Comparison of ENCODE assay signal across 28 mouse cellular contexts in the genomic region with DNA sequence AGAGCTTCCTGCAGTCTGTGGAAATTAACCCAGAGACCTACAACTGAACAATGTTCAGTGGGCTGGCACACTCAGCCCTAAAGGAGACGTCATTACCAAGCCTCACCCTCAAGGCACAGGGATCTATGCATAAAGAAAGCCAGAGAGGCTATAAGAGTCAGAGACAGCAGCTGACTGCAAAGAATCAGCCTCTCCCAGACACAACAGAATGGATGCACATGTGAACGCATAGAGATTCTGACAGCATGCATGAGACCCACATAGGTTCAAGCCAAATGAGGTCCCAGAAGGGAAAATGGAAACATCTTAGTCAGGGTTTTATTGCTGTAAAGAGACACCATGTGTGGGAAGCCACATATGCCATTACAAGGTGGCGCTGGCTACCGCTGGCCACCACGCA. TPM values are rescaled to one million over a fixed set of nuclear protein-coding genes. Genes with fewer than 3 reads are reported as not detected.
DNase-seq lines count a peak whose midpoint lies in the region; ATAC-seq and TF ChIP-seq lines count a peak whose summit lies in the region.
"Had no signal": no experiment of that assay in that cellular context is flagged by ENCODE, and none has a peak within 500 bp of the region (broad histone marks: within the 10 kb centered on the region; RNA-seq: fewer than 3 reads in every experiment).

No protein-coding gene starts in this region.

- ATAC-seq in forebrain, embryonic 15.5 days (replicated peaks): peak; percentile 67; the same call in 1 of the 2 replicates
- no peak for ATAC-seq in forebrain, embryonic 14.5 days
- peak; percentile 88 for ATAC-seq in forebrain, postnatal 0 days
- ATAC-seq in forebrain, embryonic 11.5 days (replicated peaks; ENCODE audit: low FRiP score): no peak
- no peak for ATAC-seq in heart, embryonic 11.5 days (replicated peaks; ENCODE audit: insufficient number of reproducible peaks, low FRiP score, low TSS enrichment)

- no peaks in the 10 kb centered on the region for H3K27me3 ChIP-seq in forebrain, embryonic 15.5 days
- H3K27me3 ChIP-seq in forebrain, embryonic 14.5 days (replicated peaks; ENCODE audit: control insufficient read depth, insufficient read depth, low read length): no peaks in the 10 kb centered on the region
- H3K27me3 ChIP-seq in forebrain, postnatal 0 days (ENCODE audit: insufficient read depth, low read length): no peaks in the 10 kb centered on the region
- no peaks in the 10 kb centered on the region for H3K27me3 ChIP-seq in forebrain, embryonic 11.5 days (ENCODE audit: control insufficient read depth, insufficient read depth, low read length)
- no peaks in the 10 kb centered on the region for H3K27me3 ChIP-seq in heart, embryonic 11.5 days (ENCODE audit: control insufficient read depth, insufficient read depth, low read length)
- H3K27me3 ChIP-seq: embryonic facial prominence, embryonic 13.5 days; embryonic facial prominence, embryonic 15.5 days had no signal

- H3K4me3 ChIP-seq in forebrain, embryonic 15.5 days: no peak overlapping the region
- H3K4me3 ChIP-seq in forebrain, embryonic 14.5 days (ENCODE audit: low read depth, low read length): no peak overlapping the region
- no peak overlapping the region for H3K4me3 ChIP-seq in forebrain, postnatal 0 days (ENCODE audit: low read depth, low read length)
- H3K4me3 ChIP-seq in forebrain, embryonic 11.5 days (ENCODE audit: low read depth, low read length): no peak overlapping the region
- H3K4me3 ChIP-seq in heart, embryonic 11.5 days (ENCODE audit: low read depth, low read length): no peak overlapping the region
- H3K4me3 ChIP-seq: embryonic facial prominence, embryonic 13.5 days; embryonic facial prominence, embryonic 15.5 days; erythroblast, embryonic 14.5 days had no signal

- H3K9ac ChIP-seq in forebrain, embryonic 15.5 days (replicated peaks): no peak overlapping the region
- H3K9ac ChIP-seq in forebrain, embryonic 14.5 days (ENCODE audit: low read length): no peak overlapping the region
- no peak overlapping the region for H3K9ac ChIP-seq in forebrain, postnatal 0 days
- no peak overlapping the region for H3K9ac ChIP-seq in forebrain, embryonic 11.5 days (ENCODE audit: low read length)
- no peak overlapping the region for H3K9ac ChIP-seq in heart, embryonic 11.5 days (ENCODE audit: low read depth, low read length)
- H3K9ac ChIP-seq: embryonic facial prominence, embryonic 13.5 days; embryonic facial prominence, embryonic 15.5 days had no signal

- H3K4me2 ChIP-seq in forebrain, embryonic 15.5 days (replicated peaks): no peak overlapping the region
- no peak overlapping the region for H3K4me2 ChIP-seq in forebrain, embryonic 14.5 days (ENCODE audit: low read length)
- H3K4me2 ChIP-seq in forebrain, postnatal 0 days (ENCODE audit: low read depth): no peak overlapping the region
- no peak overlapping the region for H3K4me2 ChIP-seq in forebrain, embryonic 11.5 days (ENCODE audit: low read depth, low read length, severe bottlenecking)
- H3K4me2 ChIP-seq in heart, embryonic 11.5 days: no peak overlapping the region
- H3K4me2 ChIP-seq: embryonic facial prominence, embryonic 13.5 days; embryonic facial prominence, embryonic 15.5 days had no signal

- DNase-seq in forebrain, embryonic 14.5 days (ENCODE audit: low spot score): no peak
- peak; percentile 42 for DNase-seq in forebrain, postnatal 0 days
- no peak for DNase-seq in forebrain, embryonic 11.5 days (ENCODE audit: low spot score)
- DNase-seq in heart, adult 11 months: peak; percentile 50
- peak; percentile 21 for DNase-seq in retina, postnatal 1 day
- DNase-seq in retina, embryonic 14.5 days (ENCODE audit: low spot score): no peak
- DNase-seq: adrenal gland, adult 2 months; adrenal gland, postnatal 10 days; adrenal gland, postnatal 25 days; cerebellum, adult 11 months; cerebellum, adult 18-20 months; cerebellum, adult 8-10 months; cerebellum, adult 9-11 months; cerebellum, postnatal 14 days; cerebellum, postnatal 36 days; embryo, embryonic 11 days had no signal

- H3K9me3 ChIP-seq in forebrain, embryonic 15.5 days: no peaks in the 10 kb centered on the region
- H3K9me3 ChIP-seq in forebrain, embryonic 14.5 days (replicated peaks; ENCODE audit: control insufficient read depth, low read length): no peaks in the 10 kb centered on the region
- H3K9me3 ChIP-seq in forebrain, postnatal 0 days (ENCODE audit: low read length): no peaks in the 10 kb centered on the region
- no peaks in the 10 kb centered on the region for H3K9me3 ChIP-seq in forebrain, embryonic 11.5 days (ENCODE audit: control insufficient read depth, low read length)
- H3K9me3 ChIP-seq in heart, embryonic 11.5 days (replicated peaks; ENCODE audit: control insufficient read depth, low read length): 0 out of 2 replicates have a peak, but pooled peaks cover 3% of the 10 kb centered on the region
- H3K9me3 ChIP-seq: embryonic facial prominence, embryonic 15.5 days had no signal

- 77% methylated on average over 5 of the region's 5 CpGs for WGBS in forebrain, embryonic 15.5 days
- WGBS in forebrain, embryonic 14.5 days: 84% methylated on average over 5 of the region's 5 CpGs
- WGBS in forebrain, postnatal 0 days: 59% methylated on average over 5 of the region's 5 CpGs
- WGBS in forebrain, embryonic 11.5 days: 94% methylated on average over 5 of the region's 5 CpGs
- WGBS in heart, embryonic 11.5 days (ENCODE audit: insufficient replicate concordance): 93% methylated on average over 5 of the region's 5 CpGs

- H3K36me3 ChIP-seq in forebrain, embryonic 15.5 days: no peaks in the 10 kb centered on the region
- no peaks in the 10 kb centered on the region for H3K36me3 ChIP-seq in forebrain, embryonic 14.5 days (ENCODE audit: control insufficient read depth, insufficient read depth, low read length)
- no peaks in the 10 kb centered on the region for H3K36me3 ChIP-seq in forebrain, postnatal 0 days (ENCODE audit: insufficient read depth)
- H3K36me3 ChIP-seq in forebrain, embryonic 11.5 days (ENCODE audit: control insufficient read depth, insufficient read depth, low read length): no peaks in the 10 kb centered on the region
- no peaks in the 10 kb centered on the region for H3K36me3 ChIP-seq in heart, embryonic 11.5 days (ENCODE audit: control insufficient read depth, insufficient read depth, low read length)
- H3K36me3 ChIP-seq: embryonic facial prominence, embryonic 13.5 days; embryonic facial prominence, embryonic 15.5 days had no signal

- no peak for TF ChIP-seq CTCF in forebrain, postnatal 0 days (IDR thresholded peaks at IDR 0.05; ENCODE audit: low read depth)

- H3K27ac ChIP-seq in forebrain, embryonic 15.5 days (replicated peaks): no peak overlapping the region
- no peak overlapping the region for H3K27ac ChIP-seq in forebrain, embryonic 14.5 days (ENCODE audit: low read depth, low read length)
- no peak overlapping the region for H3K27ac ChIP-seq in forebrain, postnatal 0 days (ENCODE audit: low read depth, low read length)
- no peak overlapping the region for H3K27ac ChIP-seq in forebrain, embryonic 11.5 days (ENCODE audit: low read depth, low read length)
- H3K27ac ChIP-seq in heart, embryonic 11.5 days (ENCODE audit: low read depth, low read length): no peak overlapping the region
- H3K27ac ChIP-seq: embryonic facial prominence, embryonic 13.5 days; embryonic facial prominence, embryonic 15.5 days had no signal

- no peaks in the 10 kb centered on the region; the same call in 1 of the 2 replicates for H3K4me1 ChIP-seq in forebrain, embryonic 15.5 days
- no peaks in the 10 kb centered on the region for H3K4me1 ChIP-seq in forebrain, embryonic 14.5 days (ENCODE audit: control insufficient read depth, insufficient read depth, low read length)
- 0 out of 2 replicates have a peak, but pooled peaks cover 3% of the 10 kb centered on the region for H3K4me1 ChIP-seq in forebrain, postnatal 0 days (ENCODE audit: insufficient read depth)
- no peaks in the 10 kb centered on the region for H3K4me1 ChIP-seq in forebrain, embryonic 11.5 days (replicated peaks; ENCODE audit: control insufficient read depth, insufficient read depth, low read length)
- H3K4me1 ChIP-seq in heart, embryonic 11.5 days (ENCODE audit: control insufficient read depth, insufficient read depth, low read length): no peaks in the 10 kb centered on the region
- H3K4me1 ChIP-seq: embryonic facial prominence, embryonic 13.5 days; embryonic facial prominence, embryonic 15.5 days had no signal

RNA-seq across cellular contexts. Expression of gene Nipal1, which starts 42.9 kb away (rescaled TPM):
- polyA plus RNA-seq in forebrain, embryonic 15.5 days (2015; fragmentation: Nextera tagmentation; extraction: Ambion mirVana): 0.42 and 0.69 TPM in 2 replicates
- 0.32 and 0.68 TPM in 2 replicates for polyA plus RNA-seq in forebrain, embryonic 14.5 days (2014; fragmentation: Nextera tagmentation; extraction: Ambion mirVana)
- total RNA-seq in forebrain, postnatal 0 days (2014; rRNA removed): 0.05 and 0.08 TPM in 2 replicates
- polyA plus RNA-seq in forebrain, postnatal 0 days (2015; fragmentation: Nextera tagmentation; extraction: Ambion mirVana): 0.38 and 0.44 TPM in 2 replicates
- 0.20 and 1.1 TPM in 2 replicates for polyA plus RNA-seq in forebrain, embryonic 11.5 days (2014; fragmentation: Nextera tagmentation; extraction: Ambion mirVana)
- polyA plus RNA-seq in heart, embryonic 11.5 days (2014; fragmentation: Nextera tagmentation; extraction: Ambion mirVana): 0.04 and 0.61 TPM in 2 replicates
- total RNA-seq: MEL had no signal

RNA-seq across cellular contexts. Expression of gene Cnga1, which starts 46.4 kb away (rescaled TPM):
- not detected in 2 replicates for polyA plus RNA-seq in forebrain, embryonic 15.5 days (2015; fragmentation: Nextera tagmentation; extraction: Ambion mirVana)
- not detected in 2 replicates for polyA plus RNA-seq in forebrain, embryonic 14.5 days (2014; fragmentation: Nextera tagmentation; extraction: Ambion mirVana)
- not detected in 2 replicates for total RNA-seq in forebrain, postnatal 0 days (2014; rRNA removed)
- not detected in 2 replicates for polyA plus RNA-seq in forebrain, postnatal 0 days (2015; fragmentation: Nextera tagmentation; extraction: Ambion mirVana)
- polyA plus RNA-seq in forebrain, embryonic 11.5 days (2014; fragmentation: Nextera tagmentation; extraction: Ambion mirVana): not detected in 2 replicates
- polyA plus RNA-seq in heart, embryonic 11.5 days (2014; fragmentation: Nextera tagmentation; extraction: Ambion mirVana): not detected in 2 replicates
- total RNA-seq: adrenal gland, adult 2 months; adrenal gland, postnatal 25 days; adrenal gland, postnatal 4 days; common myeloid progenitor, adult 5-6 weeks; ES-E14; MEL had no signal
- polyA plus RNA-seq: adrenal gland, adult 2 months; brain, embryonic 14.5 days; C2C12; embryonic facial prominence, embryonic 11.5 days; embryonic facial prominence, embryonic 13.5 days; embryonic facial prominence, embryonic 15.5 days; erythroblast, embryonic 14.5 days had no signal

Comparison
In these comparisons a context has a peak if more than half of its experiments do, and no peak if none do; other contexts are left out.
1. ATAC-seq: peak in forebrain, embryonic 15.5 days (single experiment) and forebrain, postnatal 0 days (single experiment); none in forebrain, embryonic 14.5 days (single experiment), forebrain, embryonic 11.5 days (single experiment) and heart, embryonic 11.5 days (single experiment).
2. DNase-seq: peak in forebrain, postnatal 0 days (single experiment), heart, adult 11 months (single experiment) and retina, postnatal 1 day (single experiment); none in forebrain, embryonic 14.5 days (single experiment), forebrain, embryonic 11.5 days (single experiment) and retina, embryonic 14.5 days (single experiment).